Mouse (Mus musculus) olfactory bulb, adult 2 months (tissue): ENCODE data around the gene Prrx2.

Experiments used
- CTCF ChIP-seq: fragments of 200-500 bp; IDR thresholded peaks from 2 replicates; pipeline ENCODE4 v1.5.1; 2012; ENCODE audit warnings: low read depth, mild to moderate bottlenecking, low read length, moderate library complexity; ENCODE audit not compliant: insufficient read depth
- POLR2A ChIP-seq: fragments of 200-500 bp; IDR thresholded peaks from 2 replicates; pipeline ENCODE4 v1.6.1; 2012; ENCODE audit warnings: mild to moderate bottlenecking, low read depth, low read length, moderate library complexity; ENCODE audit not compliant: insufficient read depth

- TF ChIP-seq POLR2A (no peak), CTCF (no peak)
Observed at GRCm38 (mm10) chr2:30912291-30912773, 77.6 kb downstream of the Prrx2 start.
